Mouse (Mus musculus) small intestine, adult 2 months (tissue): ENCODE results near the gene Mrc2.

Source experiments
- CTCF ChIP-seq: fragments of 200-500 bp; IDR thresholded peaks from 2 replicates; pipeline ENCODE4 v1.5.1; 2012; ENCODE audit warnings: low read depth, mild to moderate bottlenecking, control low read depth, inconsistent platforms, low read length, moderate library complexity, mixed read lengths; ENCODE audit not compliant: insufficient replicate concordance, insufficient read length; ENCODE audit errors: extremely low read depth
- POLR2A ChIP-seq: fragments of 200-500 bp; IDR thresholded peaks from 2 replicates; pipeline ENCODE4 v1.6.1; 2012; ENCODE audit warnings: low read depth, mild to moderate bottlenecking, control low read depth, inconsistent platforms, low read length, moderate library complexity

DNA sequence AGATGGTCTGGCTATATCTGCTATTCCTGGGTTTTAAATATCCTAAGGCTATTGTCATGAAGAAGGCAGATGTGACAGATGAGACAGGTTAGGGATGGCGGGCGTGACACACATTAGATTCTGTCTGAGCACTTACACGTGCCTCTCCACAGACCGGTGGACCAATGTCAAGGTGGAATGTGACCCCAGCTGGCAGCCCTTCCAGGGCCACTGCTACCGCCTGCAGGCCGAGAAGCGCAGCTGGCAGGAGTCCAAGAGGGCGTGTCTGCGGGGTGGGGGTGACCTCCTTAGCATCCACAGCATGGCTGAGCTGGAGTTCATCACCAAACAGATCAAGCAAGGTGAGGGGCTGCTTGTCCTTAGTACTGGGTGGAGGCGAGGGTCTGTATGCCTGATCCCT lies 39.3 kb downstream of the Mrc2 start:
- no peak for TF ChIP-seq CTCF
- no peak for TF ChIP-seq POLR2A
